Mouse (Mus musculus) ES-Bruce4 (cell line): ENCODE data around the gene Erp44.

Source experiments
- EP300 ChIP-seq: IDR thresholded peaks from 2 replicates; pipeline ENCODE4 v1.6.1; 2011; ENCODE audit warnings: low read depth, low read length; ENCODE audit not compliant: insufficient read depth
- POLR2A ChIP-seq: IDR thresholded peaks from one replicate; pipeline ENCODE4 v1.8.1; 2011; ENCODE audit warnings: low read length; ENCODE audit not compliant: insufficient read depth

- TF ChIP-seq POLR2A (no peak), EP300 (no peak)
These were observed 119.0 kb downstream of the Erp44 start for GRCm38 (mm10) chr4:48160386-48160785.
